Mouse (Mus musculus): ENCODE data around the gene Slc32a1. TPM values are rescaled to one million over a fixed set of nuclear protein-coding genes. Genes with fewer than 3 reads are reported as not detected.

Gene Slc32a1
- total and polyA plus RNA-seq, 2 experiments from 2014 or later = not detected

- Histone ChIP-seq H3K9me3 (replicated peaks; ENCODE audit: control insufficient read depth, low read length) (no peaks in the 10 kb centered on the region), H3K36me3 (replicated peaks; ENCODE audit: control insufficient read depth, insufficient read depth, low read length) (no peaks in the 10 kb centered on the region), H3K4me2 (ENCODE audit: low read depth, low read length) (no peak overlapping the region), H3K27ac (ENCODE audit: low read depth) (no peak overlapping the region), H3K4me3 (ENCODE audit: low read depth, low read length) (no peak overlapping the region), H3K9ac (replicated peaks; ENCODE audit: low read depth, low read length) (no peak overlapping the region), H3K27me3 (ENCODE audit: control insufficient read depth, insufficient read depth, low read length) (peaks cover 99% of the 10 kb centered on the region), H3K4me1 (ENCODE audit: control insufficient read depth, insufficient read depth) (no peaks in the 10 kb centered on the region)
- TF ChIP-seq CTCF (IDR thresholded peaks at IDR 0.05; ENCODE audit: low read depth) = peak; percentile 23
- TF ChIP-seq EP300 (IDR thresholded peaks at IDR 0.05; ENCODE audit: low read depth) = no peak
- ATAC-seq (ENCODE audit: insufficient read depth, low read depth) (no peak), DNase-seq (ENCODE audit: low spot score) (no peak)
- WGBS = 4% methylated on average over 53 of the region's 53 CpGs
Observed at GRCm38 (mm10) chr2:158613541-158614417, 3.2 kb downstream of the Slc32a1 start.

GRCm38 (mm10) chr2:158614418-158614955 lies 3.9 kb downstream of the Slc32a1 start:
- Histone ChIP-seq H3K27me3 (ENCODE audit: control insufficient read depth, insufficient read depth, low read length) (peaks cover 99% of the 10 kb centered on the region), H3K4me1 (ENCODE audit: control insufficient read depth, insufficient read depth) (no peaks in the 10 kb centered on the region), H3K9me3 (replicated peaks; ENCODE audit: control insufficient read depth, low read length) (no peaks in the 10 kb centered on the region), H3K4me3 (ENCODE audit: low read depth, low read length) (0 out of 2 replicates have a peak overlapping the region, but pooled peaks have one; percentile 2), H3K9ac (replicated peaks; ENCODE audit: low read depth, low read length) (no peak overlapping the region), H3K27ac (ENCODE audit: low read depth) (no peak overlapping the region), H3K4me2 (ENCODE audit: low read depth, low read length) (0 out of 2 replicates have a peak overlapping the region, but pooled peaks have one; percentile 8), H3K36me3 (replicated peaks; ENCODE audit: control insufficient read depth, insufficient read depth, low read length) (no peaks in the 10 kb centered on the region)
- 3% methylated on average over 47 of the region's 47 CpGs for WGBS
- ATAC-seq (ENCODE audit: insufficient read depth, low read depth) (no peak), DNase-seq (ENCODE audit: low spot score) (no peak)
- no peak for TF ChIP-seq CTCF (IDR thresholded peaks at IDR 0.05; ENCODE audit: low read depth)
- no peak for TF ChIP-seq EP300 (IDR thresholded peaks at IDR 0.05; ENCODE audit: low read depth)

- DNase-seq (ENCODE audit: low spot score) (no peak), ATAC-seq (ENCODE audit: insufficient read depth, low read depth) (no peak)
- Histone ChIP-seq H3K27me3 (ENCODE audit: control insufficient read depth, insufficient read depth, low read length) (peaks cover 95% of the 10 kb centered on the region), H3K4me1 (ENCODE audit: control insufficient read depth, insufficient read depth) (no peaks in the 10 kb centered on the region), H3K36me3 (replicated peaks; ENCODE audit: control insufficient read depth, insufficient read depth, low read length) (no peaks in the 10 kb centered on the region), H3K9me3 (replicated peaks; ENCODE audit: control insufficient read depth, low read length) (no peaks in the 10 kb centered on the region), H3K27ac (ENCODE audit: low read depth) (no peak overlapping the region), H3K4me3 (ENCODE audit: low read depth, low read length) (0 out of 2 replicates have a peak overlapping the region, but pooled peaks have one; percentile 2), H3K9ac (replicated peaks; ENCODE audit: low read depth, low read length) (no peak overlapping the region), H3K4me2 (ENCODE audit: low read depth, low read length) (0 out of 2 replicates have a peak overlapping the region, but pooled peaks have one; percentile 8)
- WGBS = 3% methylated on average over 24 of the region's 24 CpGs
- TF ChIP-seq CTCF (IDR thresholded peaks at IDR 0.05; ENCODE audit: low read depth) (no peak), EP300 (IDR thresholded peaks at IDR 0.05; ENCODE audit: low read depth) (no peak)
Observed at GRCm38 (mm10) chr2:158615161-158615680, 4.7 kb downstream of the Slc32a1 start.

GRCm38 (mm10) chr2:158615702-158616101 lies 5.1 kb downstream of the Slc32a1 start:
- 5% methylated on average over 13 of the region's 13 CpGs for WGBS
- H3K4me2 ChIP-seq (ENCODE audit: low read depth, low read length) = no peak overlapping the region

GRCm38 (mm10) chr2:158616296-158616695 lies 5.7 kb downstream of the Slc32a1 start:
- Histone ChIP-seq H3K4me2 (ENCODE audit: low read depth, low read length) (no peak overlapping the region), H3K27ac (ENCODE audit: low read depth) (no peak overlapping the region), H3K4me1 (ENCODE audit: control insufficient read depth, insufficient read depth) (no peaks in the 10 kb centered on the region), H3K27me3 (ENCODE audit: control insufficient read depth, insufficient read depth, low read length) (peaks cover 90% of the 10 kb centered on the region), H3K4me3 (ENCODE audit: low read depth, low read length) (no peak overlapping the region), H3K9me3 (replicated peaks; ENCODE audit: control insufficient read depth, low read length) (no peaks in the 10 kb centered on the region), H3K36me3 (replicated peaks; ENCODE audit: control insufficient read depth, insufficient read depth, low read length) (no peaks in the 10 kb centered on the region), H3K9ac (replicated peaks; ENCODE audit: low read depth, low read length) (no peak overlapping the region)
- TF ChIP-seq EP300 (IDR thresholded peaks at IDR 0.05; ENCODE audit: low read depth) = no peak
- ATAC-seq (ENCODE audit: insufficient read depth, low read depth) = no peak
- no peak for DNase-seq (ENCODE audit: low spot score)
- WGBS = 2% methylated on average over 12 of the region's 12 CpGs

More at GRCm38 (mm10) chr2:158615702-158616101, 5.1 kb downstream of the Slc32a1 start:
- no peaks in the 10 kb centered on the region for H3K9me3 ChIP-seq (replicated peaks; ENCODE audit: control insufficient read depth, low read length)
- H3K4me1 ChIP-seq (ENCODE audit: control insufficient read depth, insufficient read depth) = no peaks in the 10 kb centered on the region
- no peak overlapping the region for H3K9ac ChIP-seq (replicated peaks; ENCODE audit: low read depth, low read length)
- H3K36me3 ChIP-seq (replicated peaks; ENCODE audit: control insufficient read depth, insufficient read depth, low read length) = no peaks in the 10 kb centered on the region
- TF ChIP-seq EP300 (IDR thresholded peaks at IDR 0.05; ENCODE audit: low read depth) = no peak
- no peak for TF ChIP-seq CTCF (IDR thresholded peaks at IDR 0.05; ENCODE audit: low read depth)
- ATAC-seq (ENCODE audit: insufficient read depth, low read depth) (no peak), DNase-seq (ENCODE audit: low spot score) (no peak)
- H3K27ac ChIP-seq (ENCODE audit: low read depth) = no peak overlapping the region
- H3K27me3 ChIP-seq (ENCODE audit: control insufficient read depth, insufficient read depth, low read length) = peaks cover 93% of the 10 kb centered on the region
- no peak overlapping the region for H3K4me3 ChIP-seq (ENCODE audit: low read depth, low read length)

Measured in heart, postnatal 0 days (tissue).